Mouse (Mus musculus) mesoderm, embryonic 11.5 days (tissue): ENCODE results near the gene Slc6a20a.
A peak's percentile ranks its signal among the peaks of the same experiment; 100 is the strongest.
"Not testable (repeated sequence)": the region's sequence is repeated elsewhere in the genome, so short reads cannot be mapped to it uniquely, and the experiment has no call there.

Source experiments
- DNase-seq: peaks from one replicate; pipeline ENCODE4 v3.0.0-alpha.2; 2012; ENCODE audit warnings: low read depth, low spot score

The Slc6a20a gene

GRCm38 (mm10) chr9:123678327-123679105 is at the start of gene Slc6a20a, which contains the start of gene Ccr9:
Gene Slc6a20a (minus strand): TSS chr9:123678885.
Gene Ccr9 (plus strand): TSS chr9:123678439.
- peak; percentile 23 for DNase-seq

DNA sequence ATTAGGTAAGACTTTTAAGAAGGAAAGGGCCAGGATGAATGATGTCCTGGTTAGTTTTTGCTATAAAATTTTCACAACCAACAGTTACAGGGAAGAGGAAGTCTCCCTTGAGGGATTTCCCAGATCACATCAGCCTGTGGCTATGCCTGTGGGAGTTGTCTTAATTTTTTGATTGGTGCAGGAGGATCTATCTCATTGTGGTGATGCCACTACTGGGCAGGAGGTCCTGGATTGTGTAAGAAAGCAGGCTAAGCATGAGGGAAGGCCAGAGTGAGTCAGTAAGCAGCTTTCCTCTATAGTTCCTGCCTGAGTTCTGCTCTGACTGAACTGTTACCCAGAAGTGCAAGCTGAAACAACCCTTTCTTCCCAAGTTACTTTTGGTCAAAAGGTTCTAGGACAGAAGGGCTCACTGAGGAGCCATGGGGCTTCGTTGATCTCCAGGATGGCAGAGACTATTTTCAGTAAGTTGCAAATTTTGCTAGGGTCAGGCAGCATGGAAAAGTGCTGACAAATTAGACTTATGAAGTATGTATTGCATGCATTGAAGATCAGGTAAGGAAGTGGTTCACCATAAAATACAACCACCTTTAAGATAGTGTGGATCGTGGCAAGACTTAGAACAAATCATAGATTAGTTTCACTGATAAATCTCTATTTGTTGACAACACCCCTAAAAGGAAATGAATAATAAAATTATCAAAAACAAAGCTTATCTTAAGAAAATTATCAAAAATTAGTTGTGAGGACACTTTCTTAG is 44.2 kb upstream of the Slc6a20a start:
- no peak for DNase-seq

DNA sequence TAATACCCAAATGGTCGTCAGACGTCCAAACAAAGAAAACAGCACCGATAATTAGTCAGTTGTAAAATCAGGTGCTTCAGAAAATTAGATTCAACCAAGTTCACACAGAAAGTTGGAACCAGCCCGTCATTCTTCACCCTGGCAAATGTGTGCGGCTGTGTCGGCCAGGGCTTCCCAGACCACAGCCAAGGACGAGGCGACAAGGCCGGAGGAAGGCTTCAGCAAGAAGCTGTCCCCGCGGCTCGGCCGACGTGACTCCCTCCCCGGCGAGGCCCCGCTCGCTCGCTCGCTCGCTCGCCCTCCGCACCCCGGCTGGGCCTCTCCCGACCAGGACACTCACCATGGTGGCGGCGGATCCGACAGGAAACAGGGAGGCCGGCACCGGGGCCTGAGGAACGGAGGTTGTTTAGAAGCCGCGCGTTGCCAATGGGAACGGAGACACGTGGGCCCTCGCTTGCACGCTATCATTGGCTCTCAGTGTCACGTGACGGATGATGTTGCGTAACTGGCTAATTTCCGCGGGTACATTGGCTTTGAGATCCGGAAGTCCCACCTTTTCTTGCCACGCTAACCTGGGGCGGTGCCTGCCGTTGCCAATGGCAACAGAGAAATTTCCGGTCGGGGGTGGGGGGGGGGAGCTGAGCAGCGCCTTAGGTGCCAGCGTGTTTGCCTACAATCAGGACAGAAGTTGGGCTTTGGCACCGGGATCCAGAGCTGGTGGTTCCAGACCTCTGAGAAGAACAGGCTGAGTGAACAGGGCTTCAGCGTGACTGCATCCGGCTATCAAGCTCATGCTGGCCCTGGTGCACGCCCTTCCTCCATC is 38.7 kb upstream of the Slc6a20a start, which contains the start of gene Lztfl1:
TSS of gene Lztfl1 (minus strand) at position 512 of the 823 bp plus-strand sequence.
- peak; percentile 99 for DNase-seq

DNA sequence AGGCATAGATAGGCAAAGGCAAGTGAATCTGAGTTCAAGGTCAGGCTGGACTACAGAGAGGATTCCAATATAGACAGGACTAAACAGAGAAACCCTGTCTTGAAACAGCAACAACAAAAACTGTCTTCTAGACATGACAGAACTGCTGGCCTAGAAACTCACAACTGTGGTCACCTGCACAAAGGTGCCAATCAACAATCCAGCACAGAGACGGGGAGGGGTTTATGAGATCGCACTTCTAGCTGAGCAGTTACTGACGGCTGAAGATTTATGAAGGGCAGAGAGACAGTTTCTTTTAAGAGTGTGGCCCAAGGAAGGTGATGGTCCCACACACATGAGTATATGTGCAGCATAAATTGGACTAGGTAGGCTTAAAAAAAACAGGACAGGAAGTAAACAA is 37.6 kb upstream of the Slc6a20a start:
- peak; percentile 12 for DNase-seq

DNA sequence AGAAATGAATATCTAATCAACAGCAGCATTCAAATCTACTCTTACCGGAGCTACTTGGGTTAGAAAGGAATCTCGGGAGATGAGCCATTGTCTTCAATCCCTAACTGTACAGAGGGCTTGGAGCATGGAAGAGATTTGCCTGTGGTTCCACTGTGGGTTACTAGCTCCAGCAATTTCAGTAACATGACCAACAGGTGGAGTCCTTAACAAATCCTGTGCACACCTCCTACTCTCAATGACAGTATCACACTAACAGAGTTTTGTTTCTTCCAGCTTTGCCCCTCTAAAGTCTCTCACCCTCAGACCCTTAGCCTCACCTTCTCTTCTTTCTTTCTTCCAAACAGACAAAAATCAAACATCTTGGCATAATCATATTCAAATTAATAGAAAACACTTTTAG is 34.4 kb upstream of the Slc6a20a start:
- DNase-seq, result no peak

- DNase-seq, result no peak
These were observed 30.5 kb upstream of the Slc6a20a start for GRCm38 (mm10) chr9:123709226-123709625.

GRCm38 (mm10) chr9:123701822-123702221 is 23.1 kb upstream of the Slc6a20a start:
- DNase-seq, result no peak

DNA sequence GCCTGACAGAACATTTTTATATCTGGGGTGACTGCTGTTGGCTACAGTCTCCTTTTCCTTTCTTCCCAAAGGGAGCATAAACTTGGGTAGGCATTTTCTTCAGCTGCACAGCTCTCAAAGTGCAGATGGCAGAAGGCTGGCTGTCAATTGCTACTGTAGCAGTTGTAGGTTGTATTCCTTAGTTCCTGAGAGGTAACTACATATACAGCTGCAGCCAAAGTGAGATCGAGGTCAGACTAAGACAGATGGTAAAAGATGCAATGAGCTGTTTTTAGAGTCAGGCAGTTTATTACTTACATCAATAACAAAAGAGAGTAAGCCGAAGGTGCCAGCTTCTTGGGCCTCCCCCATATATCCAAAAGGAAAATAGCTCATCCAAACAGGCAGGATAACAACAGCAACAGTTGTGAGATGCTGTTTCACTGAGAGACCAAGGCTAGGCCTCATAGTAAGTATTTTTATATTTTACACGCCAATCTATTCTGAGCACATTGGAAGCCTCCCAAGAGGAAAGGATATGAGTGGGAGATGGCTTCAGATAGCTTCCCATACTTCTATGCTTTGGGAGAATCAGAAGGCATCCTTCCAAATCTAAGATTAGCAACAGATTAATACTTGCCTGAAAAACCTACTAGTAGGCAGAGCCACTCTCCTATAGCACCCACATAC is 17.1 kb upstream of the Slc6a20a start:
- DNase-seq, result no peak

DNA sequence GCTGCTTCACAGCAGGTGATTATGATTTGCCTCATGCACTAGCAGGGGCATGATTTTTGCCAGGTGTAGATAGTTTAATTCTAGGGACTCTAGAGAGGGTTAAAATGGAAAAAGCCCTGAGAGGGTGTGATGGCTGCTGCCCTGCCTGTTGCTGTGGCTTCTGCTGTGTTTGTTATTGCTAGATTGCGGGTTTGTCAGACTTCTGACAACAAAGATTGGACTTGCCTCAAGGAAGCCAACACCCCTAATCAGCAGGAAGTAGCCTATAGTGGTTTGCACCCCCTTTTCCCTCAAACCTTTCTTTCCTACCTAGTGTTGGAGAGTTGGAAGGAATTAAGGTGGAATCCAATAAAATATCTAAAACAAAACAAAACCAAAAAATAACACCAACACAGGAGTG is 9.5 kb upstream of the Slc6a20a start:
- DNase-seq, result no peak

DNA sequence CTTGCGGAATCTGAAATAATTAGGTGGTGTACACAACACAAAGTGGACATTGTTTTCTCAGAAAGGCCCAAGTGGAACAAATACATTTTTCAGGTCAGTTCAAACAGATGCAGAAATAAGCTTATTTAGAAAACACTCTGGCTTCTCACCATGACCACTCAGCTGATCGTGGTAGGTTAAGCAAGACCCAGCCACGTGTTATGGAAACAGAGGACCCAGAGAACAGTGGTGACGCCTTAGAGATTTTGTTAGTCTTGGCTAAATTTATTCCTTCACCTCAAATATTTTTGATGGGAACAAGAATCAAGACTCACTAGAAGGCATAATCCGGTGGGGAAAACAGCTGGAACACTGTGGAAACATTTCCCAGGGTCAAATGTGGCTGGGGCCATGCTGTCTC is 7.5 kb upstream of the Slc6a20a start:
- DNase-seq, result no peak

GRCm38 (mm10) chr9:123683704-123684103 is 5.0 kb upstream of the Slc6a20a start:
- DNase-seq, result no peak

DNA sequence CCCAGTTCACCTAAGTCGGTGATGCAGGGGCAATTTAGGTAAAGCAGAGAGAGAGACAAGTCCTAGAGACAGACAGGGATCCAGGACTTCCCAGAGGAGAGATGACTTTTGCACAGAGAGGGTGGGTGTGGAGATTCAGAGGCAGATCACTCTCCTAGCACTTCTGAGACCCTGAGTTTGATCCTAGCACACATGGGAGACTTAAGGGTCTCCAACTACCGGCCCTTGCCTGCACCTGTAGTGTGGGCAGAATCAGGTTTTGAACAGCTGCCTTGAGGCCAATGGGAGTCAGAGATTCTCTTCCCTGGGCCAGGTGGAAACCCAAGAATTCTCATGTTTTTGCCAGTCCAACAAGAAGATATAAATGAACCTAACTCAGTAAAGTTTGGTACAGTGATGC is 513 bp upstream of the Slc6a20a start:
- DNase-seq, result no peak

- peak; percentile 30 for DNase-seq
These were observed 13.0 kb downstream of the Slc6a20a start for GRCm38 (mm10) chr9:123665645-123666044.

GRCm38 (mm10) chr9:123659986-123660676 is 18.6 kb downstream of the Slc6a20a start:
- not testable (repeated sequence) for DNase-seq

DNA sequence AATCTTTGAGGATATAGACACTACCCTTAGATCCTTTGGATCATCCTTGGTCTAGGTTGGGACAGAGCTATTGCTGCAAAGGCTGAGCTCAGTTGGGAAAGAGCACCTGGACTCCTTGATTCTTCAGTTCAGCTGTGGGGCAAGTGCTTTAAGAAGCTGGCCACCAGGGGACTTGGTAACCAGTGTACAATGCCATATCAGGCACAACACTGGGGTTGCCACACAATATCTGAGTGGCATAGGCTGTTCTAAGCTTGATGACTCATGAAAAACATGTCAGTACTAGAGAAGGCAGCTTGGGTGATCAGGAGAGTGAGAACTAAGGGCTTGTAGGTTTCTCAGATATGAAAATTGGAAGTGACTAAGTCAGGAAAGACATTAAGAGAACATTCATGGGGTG is 19.7 kb downstream of the Slc6a20a start:
- DNase-seq, result no peak

- DNase-seq, result no peak
These were observed 21.2 kb downstream of the Slc6a20a start for GRCm38 (mm10) chr9:123657457-123657856.

- no peak for DNase-seq
These were observed 27.3 kb downstream of the Slc6a20a start for GRCm38 (mm10) chr9:123651369-123651768.

DNA sequence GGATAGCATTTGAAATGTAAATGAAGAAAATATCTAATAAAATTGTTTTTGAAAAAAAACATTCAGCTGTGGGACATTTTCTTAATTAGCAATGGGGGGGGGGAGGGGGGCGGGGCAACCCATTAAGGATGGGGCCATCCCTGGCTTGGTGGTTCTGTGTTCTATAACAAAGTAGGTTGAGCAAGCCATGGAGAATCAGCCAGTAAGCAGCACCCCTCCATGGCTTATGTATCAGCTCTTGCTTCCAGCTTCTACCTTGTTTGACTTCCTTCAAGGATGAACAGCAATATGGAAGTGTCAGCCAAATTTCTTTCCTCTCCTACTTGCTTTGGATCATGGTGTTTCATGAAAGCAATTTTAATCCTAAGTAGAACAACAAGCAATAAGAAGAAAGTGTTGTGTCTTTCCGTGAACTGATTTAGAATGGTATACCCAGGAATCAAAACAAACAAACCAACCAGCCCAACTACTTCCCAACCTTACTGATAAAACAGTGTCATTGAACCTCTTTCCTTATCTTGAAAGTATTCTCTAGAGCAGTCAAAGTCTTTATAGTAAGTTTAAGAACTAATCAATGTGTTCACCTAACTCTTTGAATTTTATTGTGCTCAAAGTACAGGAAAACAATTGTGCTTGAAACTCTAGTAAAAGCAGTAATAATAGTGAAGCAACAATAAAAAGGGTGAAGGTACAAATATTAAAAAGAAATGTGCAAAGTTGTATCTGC is 28.7 kb downstream of the Slc6a20a start:
- DNase-seq, result no peak

DNA sequence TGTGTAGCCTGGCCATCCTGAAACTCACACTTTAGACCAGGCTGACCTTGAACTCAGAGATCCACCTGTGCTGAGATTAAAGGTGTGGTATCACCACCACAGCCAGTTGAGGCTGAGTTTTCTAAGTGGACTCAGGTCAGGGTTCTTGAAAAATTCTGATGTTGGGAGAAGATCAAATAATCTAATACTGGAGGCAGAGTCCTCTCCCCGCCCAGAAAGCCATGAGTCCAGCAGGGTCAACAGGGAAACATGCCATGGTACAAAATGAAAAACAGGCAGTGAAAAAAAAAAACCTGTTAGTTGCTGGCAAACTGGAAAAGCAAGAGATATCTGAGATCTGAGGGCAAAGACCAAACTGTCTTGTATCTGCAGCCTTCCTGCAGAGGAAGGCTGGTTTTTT is 38.6 kb downstream of the Slc6a20a start:
- no peak for DNase-seq

DNA sequence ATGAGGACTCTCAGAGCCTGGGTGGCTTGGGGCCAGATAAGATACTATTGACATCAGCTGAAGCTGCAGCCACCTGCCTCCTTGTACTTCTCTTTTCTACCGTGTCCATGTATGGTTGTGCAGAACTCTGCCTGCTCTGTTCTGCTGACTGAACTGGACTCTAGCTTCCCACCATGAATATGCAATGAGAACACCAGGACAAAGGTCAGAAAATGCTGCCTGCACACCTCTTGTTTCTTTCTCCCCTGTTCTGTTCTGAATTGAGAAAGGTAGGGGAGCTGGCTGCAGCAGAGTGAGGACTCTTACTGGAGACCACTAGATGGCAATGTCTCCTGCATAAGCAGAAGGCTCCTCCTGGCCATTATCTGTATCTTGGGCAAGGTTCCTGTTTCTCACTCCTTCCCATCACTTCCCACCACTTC is 40.0 kb downstream of the Slc6a20a start:
- peak; percentile 29 for DNase-seq
